Mouse (Mus musculus): ENCODE measurements around the gene Ssu72. TPM values are rescaled to one million over a fixed set of nuclear protein-coding genes. Genes with fewer than 3 reads are reported as not detected.
"Not testable (repeated sequence)": the region's sequence is repeated elsewhere in the genome, so short reads cannot be mapped to it uniquely, and the experiment has no call there.

Ssu72 gene
- polyA plus RNA-seq, 1 experiment from 2014 or later = 178 TPM

GRCm38 (mm10) chr4:155668689-155669597 lies 35.7 kb upstream of the Ssu72 start, which contains the start of gene Mib2:
TSS of gene Mib2 (minus strand) at chr4:155669198.
- Histone ChIP-seq H3K4me1 (ENCODE audit: insufficient read depth, low read depth, low read length) (peaks cover 9% of the 10 kb centered on the region; the same call in 1 of the 2 replicates), H3K27me3 (replicated peaks; ENCODE audit: insufficient read depth, low read length) (no peaks in the 10 kb centered on the region), H3K9ac (replicated peaks; ENCODE audit: low read depth) (peak within 1 kb of the TSS; percentile 73), H3K4me3 (ENCODE audit: low read depth, low read length) (peak within 1 kb of the TSS; percentile 95), H3K4me2 (replicated peaks; ENCODE audit: low read depth, low read length) (peak within 1 kb of the TSS; percentile 87), H3K27ac (ENCODE audit: low read length) (peak within 1 kb of the TSS; percentile 62), H3K36me3 (ENCODE audit: insufficient read depth, low read length) (no peaks in the 10 kb centered on the region), H3K9me3 (ENCODE audit: low read length) (no peaks in the 10 kb centered on the region)
- ATAC-seq (peak; percentile 99), DNase-seq (ENCODE audit: low spot score) (peak; percentile 98)
- TF ChIP-seq EP300 (IDR thresholded peaks at IDR 0.05) (no peak), CTCF (IDR thresholded peaks at IDR 0.05) (peak; percentile 6; the same call in 1 of the 2 replicates)
- WGBS = 0% methylated on average over 66 of the region's 73 CpGs

- H3K27ac ChIP-seq (ENCODE audit: low read length) = no peak overlapping the region
- ATAC-seq = no peak
These were observed 35.0 kb upstream of the Ssu72 start for GRCm38 (mm10) chr4:155669598-155670075.

GRCm38 (mm10) chr4:155670236-155670635 lies 34.4 kb upstream of the Ssu72 start:
- not testable (repeated sequence) for H3K9ac ChIP-seq (replicated peaks; ENCODE audit: low read depth); H3K4me3 ChIP-seq (ENCODE audit: low read depth, low read length); H3K4me2 ChIP-seq (replicated peaks; ENCODE audit: low read depth, low read length); H3K9me3 ChIP-seq (ENCODE audit: low read length); H3K27me3 ChIP-seq (replicated peaks; ENCODE audit: insufficient read depth, low read length); H3K4me1 ChIP-seq (ENCODE audit: insufficient read depth, low read depth, low read length); ATAC-seq; DNase-seq (ENCODE audit: low spot score); H3K36me3 ChIP-seq (ENCODE audit: insufficient read depth, low read length); H3K27ac ChIP-seq (ENCODE audit: low read length)
- WGBS = 73% methylated on average over 4 of the region's 4 CpGs

More at GRCm38 (mm10) chr4:155669598-155670075, 35.0 kb upstream of the Ssu72 start:
- Histone ChIP-seq H3K27me3 (replicated peaks; ENCODE audit: insufficient read depth, low read length) (no peaks in the 10 kb centered on the region), H3K9me3 (ENCODE audit: low read length) (no peaks in the 10 kb centered on the region), H3K4me1 (ENCODE audit: insufficient read depth, low read depth, low read length) (peaks cover 9% of the 10 kb centered on the region; the same call in 1 of the 2 replicates), H3K4me2 (replicated peaks; ENCODE audit: low read depth, low read length) (peak overlapping the region; percentile 87), H3K9ac (replicated peaks; ENCODE audit: low read depth) (no peak overlapping the region), H3K36me3 (ENCODE audit: insufficient read depth, low read length) (no peaks in the 10 kb centered on the region), H3K4me3 (ENCODE audit: low read depth, low read length) (peak overlapping the region; percentile 95)
- no peak for DNase-seq (ENCODE audit: low spot score)
- TF ChIP-seq EP300 (IDR thresholded peaks at IDR 0.05) = 0 out of 2 replicates have a peak, but pooled peaks have one; percentile 19
- TF ChIP-seq CTCF (IDR thresholded peaks at IDR 0.05) = no peak
- WGBS = 2% methylated on average over 8 of the region's 8 CpGs

- H3K9me3 ChIP-seq (ENCODE audit: low read length) = no peaks in the 10 kb centered on the region
- H3K27me3 ChIP-seq (replicated peaks; ENCODE audit: insufficient read depth, low read length) = no peaks in the 10 kb centered on the region
- H3K27ac ChIP-seq (ENCODE audit: low read length) = no peak overlapping the region
- no peak overlapping the region for H3K4me2 ChIP-seq (replicated peaks; ENCODE audit: low read depth, low read length)
- ATAC-seq (no peak), DNase-seq (ENCODE audit: low spot score) (no peak)
- peaks cover 9% of the 10 kb centered on the region; the same call in 1 of the 2 replicates for H3K4me1 ChIP-seq (ENCODE audit: insufficient read depth, low read depth, low read length)
- 50% methylated on average over 2 of the region's 2 CpGs for WGBS
- H3K4me3 ChIP-seq (ENCODE audit: low read depth, low read length) = no peak overlapping the region
- H3K36me3 ChIP-seq (ENCODE audit: insufficient read depth, low read length) = no peaks in the 10 kb centered on the region
- TF ChIP-seq CTCF (IDR thresholded peaks at IDR 0.05) = no peak
- no peak for TF ChIP-seq EP300 (IDR thresholded peaks at IDR 0.05)
- H3K9ac ChIP-seq (replicated peaks; ENCODE audit: low read depth) = no peak overlapping the region
These were observed 32.5 kb upstream of the Ssu72 start for GRCm38 (mm10) chr4:155672082-155672481.

GRCm38 (mm10) chr4:155675991-155676390 lies 28.6 kb upstream of the Ssu72 start:
- H3K4me2 ChIP-seq (replicated peaks; ENCODE audit: low read depth, low read length) = no peak overlapping the region
- DNase-seq (ENCODE audit: low spot score) (peak; percentile 50), ATAC-seq (no peak)
- 69% methylated on average over 2 of the region's 2 CpGs for WGBS
- no peak overlapping the region for H3K4me3 ChIP-seq (ENCODE audit: low read depth, low read length)
- H3K27ac ChIP-seq (ENCODE audit: low read length) = no peak overlapping the region
- no peak for TF ChIP-seq EP300 (IDR thresholded peaks at IDR 0.05)
- peak; percentile 64 for TF ChIP-seq CTCF (IDR thresholded peaks at IDR 0.05)
- no peaks in the 10 kb centered on the region for H3K9me3 ChIP-seq (ENCODE audit: low read length)
- H3K27me3 ChIP-seq (replicated peaks; ENCODE audit: insufficient read depth, low read length) = no peaks in the 10 kb centered on the region
- no peaks in the 10 kb centered on the region for H3K4me1 ChIP-seq (ENCODE audit: insufficient read depth, low read depth, low read length)
- no peaks in the 10 kb centered on the region for H3K36me3 ChIP-seq (ENCODE audit: insufficient read depth, low read length)
- H3K9ac ChIP-seq (replicated peaks; ENCODE audit: low read depth) = no peak overlapping the region

- H3K4me2 ChIP-seq (replicated peaks; ENCODE audit: low read depth, low read length); DNase-seq (ENCODE audit: low spot score); H3K9ac ChIP-seq (replicated peaks; ENCODE audit: low read depth); H3K36me3 ChIP-seq (ENCODE audit: insufficient read depth, low read length); H3K4me1 ChIP-seq (ENCODE audit: insufficient read depth, low read depth, low read length); H3K9me3 ChIP-seq (ENCODE audit: low read length); H3K27ac ChIP-seq (ENCODE audit: low read length); H3K27me3 ChIP-seq (replicated peaks; ENCODE audit: insufficient read depth, low read length); ATAC-seq; H3K4me3 ChIP-seq (ENCODE audit: low read depth, low read length): not testable (repeated sequence)
- WGBS = 89% methylated on average over 15 of the region's 19 CpGs
These were observed 20.8 kb upstream of the Ssu72 start for GRCm38 (mm10) chr4:155683670-155684277.

- not testable (repeated sequence) for ATAC-seq; H3K4me2 ChIP-seq (replicated peaks; ENCODE audit: low read depth, low read length); H3K9me3 ChIP-seq (ENCODE audit: low read length); H3K27ac ChIP-seq (ENCODE audit: low read length); H3K4me3 ChIP-seq (ENCODE audit: low read depth, low read length); H3K4me1 ChIP-seq (ENCODE audit: insufficient read depth, low read depth, low read length); H3K9ac ChIP-seq (replicated peaks; ENCODE audit: low read depth); H3K36me3 ChIP-seq (ENCODE audit: insufficient read depth, low read length); H3K27me3 ChIP-seq (replicated peaks; ENCODE audit: insufficient read depth, low read length); DNase-seq (ENCODE audit: low spot score)
- 76% methylated on average over 4 of the region's 4 CpGs for WGBS
These were observed 16.8 kb upstream of the Ssu72 start for GRCm38 (mm10) chr4:155687764-155688163.
